Mouse (Mus musculus) frontal cortex, postnatal 10 days (tissue): ENCODE measurements around the gene Zfp367.

Experiments
- DNase-seq, 2 experiments: peaks; one replicate each; pipeline ENCODE4 v3.0.0; 2022; ENCODE audit warnings: low spot score in 2 of 2, mixed read lengths in 1 of 2

Gene Zfp367

DNA sequence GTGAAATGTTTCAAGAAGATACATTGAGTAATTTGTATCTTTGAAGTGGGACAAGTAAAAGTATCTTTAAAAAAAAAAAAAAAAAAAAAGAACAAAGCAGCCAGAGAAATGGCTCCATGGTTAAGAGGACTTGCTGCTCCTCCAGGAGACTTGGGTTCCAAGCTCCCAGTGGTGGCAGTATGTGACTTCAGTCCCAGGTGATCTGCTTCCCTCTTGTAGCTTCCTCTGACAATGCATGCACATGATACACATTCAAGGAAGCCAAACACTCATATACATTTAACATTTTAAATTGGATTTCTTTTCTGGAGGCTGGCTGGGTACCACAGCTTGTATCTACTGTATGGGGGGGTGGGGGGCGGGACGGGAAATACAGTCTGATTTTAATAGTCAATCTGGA is 1.6 kb upstream of the Zfp367 start:
- no peak for DNase-seq

DNA sequence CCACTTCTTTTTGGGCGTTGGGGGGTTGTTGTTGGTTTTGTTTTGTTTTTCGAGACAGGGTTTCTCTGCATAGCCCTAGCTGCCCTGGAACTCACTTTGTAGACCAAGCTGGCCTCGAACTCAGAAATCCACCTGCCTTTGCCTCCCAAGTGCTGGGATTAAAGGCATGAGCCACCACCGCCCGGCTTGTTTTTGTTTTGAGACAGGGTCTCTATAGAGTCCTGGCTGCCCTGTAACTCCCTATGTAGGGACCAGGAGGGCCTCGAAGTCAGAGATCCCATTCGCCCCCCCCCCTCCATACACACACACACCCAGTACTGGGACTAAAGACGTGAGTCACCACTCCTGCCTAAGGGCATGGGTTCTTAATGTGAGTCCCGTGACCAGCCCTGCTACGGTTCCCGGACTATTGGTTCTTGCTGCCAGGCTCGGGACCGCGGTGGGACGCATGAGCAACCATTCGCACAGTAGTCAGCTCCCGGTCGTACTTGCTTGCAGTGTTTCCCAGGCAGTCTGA is 807 bp upstream of the Zfp367 start:
- no peak for DNase-seq

DNA sequence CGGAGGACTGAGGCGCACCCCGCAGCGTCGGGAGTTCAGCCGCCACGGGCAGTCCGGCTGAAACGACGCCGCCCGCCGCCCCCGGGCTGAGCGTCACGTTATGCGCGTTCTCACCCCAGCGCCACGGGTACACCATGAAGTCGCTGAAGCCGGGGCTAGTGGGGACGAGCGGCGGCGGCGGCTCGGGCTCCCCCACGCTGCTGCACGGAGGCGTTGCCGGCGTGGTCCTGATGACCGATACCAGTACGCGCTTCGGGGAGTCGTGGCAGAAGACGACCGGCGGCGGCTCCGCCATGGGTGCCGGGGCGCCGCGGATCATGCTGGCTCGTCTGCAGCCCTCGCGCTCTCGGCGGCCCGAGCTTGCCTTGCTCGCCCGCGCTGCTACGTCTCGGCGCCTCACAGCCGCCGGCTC is 325 bp downstream of the Zfp367 start:
- DNase-seq, result peak; percentile 55 to 59

DNA sequence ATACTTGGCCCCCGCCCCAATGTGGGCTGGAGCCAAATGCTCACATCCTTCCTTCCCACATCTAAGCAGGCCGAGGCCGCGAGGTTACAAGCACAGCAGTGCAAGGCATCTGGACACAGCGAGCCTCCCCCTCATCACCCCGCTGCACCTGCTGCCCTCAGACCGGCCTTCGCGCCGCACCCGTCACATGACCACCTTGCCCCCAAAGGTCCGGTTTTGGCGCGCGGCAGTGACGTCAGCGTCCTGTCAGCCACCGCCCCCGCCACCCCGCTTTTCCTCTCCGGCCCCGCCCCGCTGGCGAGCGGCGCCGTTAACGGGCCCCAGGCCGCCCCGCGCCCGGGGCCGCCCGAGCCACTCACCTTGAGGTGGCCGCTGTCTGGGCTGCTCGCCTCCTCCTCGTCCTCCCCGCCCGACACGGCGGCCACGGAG is 747 bp downstream of the Zfp367 start:
- DNase-seq, result peak; percentile 79 to 83

DNA sequence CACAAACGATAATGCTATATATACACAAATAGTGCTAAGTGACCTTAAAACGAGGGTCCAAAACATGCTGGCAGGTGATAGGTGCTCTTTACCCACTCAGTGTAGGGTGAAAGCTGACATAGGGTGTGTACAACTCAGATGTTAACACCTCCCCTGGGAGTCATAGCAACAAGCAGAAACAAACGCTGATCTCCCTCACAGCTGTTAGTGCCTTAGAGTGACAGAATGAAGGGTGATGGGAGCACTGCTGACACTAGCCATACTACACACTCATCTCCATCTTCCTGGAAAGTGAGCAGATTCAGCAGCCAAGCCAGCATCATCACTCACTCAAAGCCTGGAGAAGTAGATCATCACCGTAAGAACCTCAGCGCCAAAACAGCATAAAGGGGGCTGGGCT is 2.9 kb downstream of the Zfp367 start:
- DNase-seq, result no peak

DNA sequence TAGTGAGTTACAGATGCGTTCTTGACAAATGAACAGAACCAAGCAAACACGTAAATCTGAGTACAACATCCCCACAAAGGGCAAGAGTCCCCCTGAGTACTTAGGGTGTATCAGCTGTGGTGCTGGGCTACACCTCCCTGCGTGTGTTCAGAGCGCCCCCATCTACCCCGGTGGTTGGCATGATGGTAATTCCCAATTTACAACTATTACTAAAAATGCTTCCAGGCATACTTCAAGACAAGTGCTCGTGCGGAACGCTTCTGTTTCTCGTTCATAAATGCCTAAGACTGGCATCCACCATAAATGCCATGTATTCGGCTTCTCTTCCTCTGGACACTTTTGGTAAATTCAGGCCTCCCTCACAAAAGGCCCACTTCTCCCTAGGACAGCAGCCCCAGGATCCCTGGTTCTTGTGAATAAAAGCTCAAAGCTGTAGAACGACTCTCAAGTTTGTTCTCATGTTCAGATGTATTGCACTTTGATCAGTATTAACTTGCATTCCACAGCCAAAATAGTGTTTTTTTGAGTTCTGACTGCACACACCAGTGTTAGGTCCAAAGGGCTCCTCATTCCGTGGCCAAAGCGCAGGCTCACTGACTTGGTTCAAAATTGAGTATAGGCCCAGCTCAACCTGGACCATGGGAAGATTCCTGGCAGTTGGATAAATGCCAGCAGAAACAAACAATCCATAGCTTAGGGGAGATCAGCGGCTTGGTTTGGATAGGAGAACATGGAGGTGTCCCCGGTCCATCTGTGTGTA is 23.2 kb downstream of the Zfp367 start:
- DNase-seq, result peak in 1 of 2 experiments; percentile 23

DNA sequence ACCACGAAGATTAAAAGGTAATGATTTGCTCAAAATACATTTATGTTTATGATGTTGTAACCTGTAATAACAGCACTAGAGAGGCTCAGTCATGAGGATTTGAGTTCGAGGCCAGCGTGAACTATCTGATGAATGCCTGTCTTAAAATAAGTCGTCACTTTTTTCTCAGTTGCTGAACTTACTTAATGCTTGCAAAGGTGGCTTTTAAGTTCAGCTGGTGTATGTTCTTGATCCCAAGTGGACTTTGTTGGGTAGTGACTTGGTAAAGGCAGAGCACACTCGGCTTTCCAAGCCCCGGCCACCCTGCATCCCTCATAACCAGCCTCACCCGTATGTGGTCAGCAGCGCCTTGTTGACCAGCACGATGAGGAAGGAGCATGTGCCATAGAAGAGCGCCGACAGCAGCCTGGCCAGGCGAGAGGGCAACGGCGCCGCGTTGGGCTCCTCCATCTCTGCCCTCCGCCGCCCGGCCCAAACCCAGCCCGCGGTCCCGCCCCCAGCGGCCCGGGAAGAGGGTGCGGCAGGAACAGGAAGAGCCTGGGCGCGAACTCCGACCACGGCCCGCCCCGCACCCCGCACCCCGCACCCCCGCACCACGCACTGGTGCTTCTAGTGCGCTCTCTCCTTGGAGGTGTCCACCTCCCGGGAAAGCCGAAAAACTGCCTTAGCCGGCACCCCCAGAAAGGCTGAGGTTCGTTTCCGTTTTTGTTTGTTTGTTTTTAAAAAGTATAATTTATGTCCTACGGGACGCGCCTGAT is 24.0 kb downstream of the Zfp367 start, which contains the start of gene Slc35d2:
Slc35d2 (minus strand) TSS at position 511 of the 758 bp plus-strand sequence.
- peak in 1 of 2 experiments; percentile 14 for DNase-seq

DNA sequence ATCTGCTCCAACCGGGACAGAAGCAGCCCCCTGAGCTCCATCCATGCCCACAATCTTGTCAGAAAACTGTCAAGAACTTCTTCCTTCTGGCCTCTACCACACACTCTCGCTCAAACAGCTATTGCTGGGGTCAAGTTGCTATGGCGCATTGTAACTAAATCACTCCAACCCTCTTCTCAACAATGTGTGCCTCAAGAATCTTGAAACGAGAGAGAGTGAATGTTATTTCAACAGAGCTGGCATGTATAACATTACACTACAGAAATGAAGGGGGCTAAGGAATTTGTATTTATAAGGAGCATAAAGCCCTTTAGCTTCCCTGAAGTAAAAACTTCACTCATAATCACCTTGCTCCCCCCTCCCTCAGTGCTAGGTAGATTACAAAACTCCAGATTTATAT is 26.7 kb downstream of the Zfp367 start:
- DNase-seq, result no peak

DNA sequence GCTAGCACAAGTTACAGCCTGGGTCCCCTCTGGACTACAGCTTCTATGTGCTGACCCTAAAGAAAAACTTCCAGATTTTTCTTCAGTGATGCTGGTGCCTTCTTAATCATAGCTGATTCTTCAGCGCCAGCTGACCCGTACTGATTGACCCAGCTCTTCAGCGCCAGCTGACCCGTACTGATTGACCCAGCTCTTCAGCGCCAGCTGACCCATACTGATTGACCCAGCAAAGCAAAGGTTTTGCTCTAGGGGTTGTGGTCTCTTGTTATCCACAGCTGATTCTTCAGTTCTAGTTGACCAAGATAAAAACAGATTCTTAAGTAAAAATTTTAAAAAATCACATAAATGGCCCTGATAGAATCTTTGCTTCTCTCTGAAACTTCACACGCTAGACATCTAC is 28.1 kb downstream of the Zfp367 start:
- no peak for DNase-seq

DNA sequence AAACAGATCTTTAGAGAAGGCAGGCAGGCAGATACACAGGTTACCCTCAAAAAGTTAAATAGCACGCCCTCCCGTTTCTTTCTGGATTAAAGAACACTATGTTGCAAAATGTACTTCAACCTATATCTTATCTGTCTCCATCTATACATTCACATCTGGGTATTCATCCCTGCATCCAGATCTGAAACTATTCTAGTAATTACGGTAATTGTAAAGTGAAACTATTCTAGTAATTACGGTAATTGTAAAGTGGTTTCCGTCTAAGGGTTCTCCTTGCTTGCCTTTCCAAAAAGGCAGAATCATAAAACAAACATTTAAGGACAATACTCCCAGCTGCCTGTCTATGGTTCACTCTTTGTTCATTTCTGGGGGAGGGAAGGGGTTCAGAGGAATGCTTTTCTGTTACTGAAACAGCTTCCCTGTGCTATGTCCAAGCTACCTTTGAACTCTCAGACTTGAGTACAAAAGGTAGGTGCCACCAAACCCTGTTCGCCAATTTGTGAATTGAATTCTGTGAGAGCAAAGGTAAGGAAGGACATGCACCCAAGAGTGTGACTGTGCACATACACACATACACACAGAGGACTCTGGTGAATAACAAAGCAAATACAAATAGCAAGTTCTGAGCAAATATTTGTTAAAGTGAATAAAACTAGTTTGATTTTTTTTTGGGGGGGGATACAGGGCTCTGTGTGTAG is 29.4 kb downstream of the Zfp367 start:
- no peak for DNase-seq

DNA sequence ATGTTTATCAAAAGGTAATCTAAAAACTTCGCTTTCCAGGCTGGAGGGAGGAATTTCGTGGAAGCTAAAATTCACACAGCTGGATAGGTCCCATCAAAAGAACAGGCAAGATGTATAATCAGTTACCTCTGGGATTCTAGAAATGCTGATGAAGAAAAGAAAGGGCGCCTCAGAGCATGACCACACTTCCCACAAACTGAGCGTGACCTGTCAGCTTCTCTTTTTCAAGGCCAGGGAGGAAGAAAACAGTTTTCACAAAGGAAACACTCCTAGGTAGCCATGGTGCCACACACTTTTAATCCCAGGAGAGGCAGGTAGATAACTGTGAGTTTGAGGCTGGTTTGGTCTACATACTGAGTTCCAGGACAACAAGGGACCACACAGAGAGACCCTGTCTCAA is 32.2 kb downstream of the Zfp367 start:
- DNase-seq, result no peak

DNA sequence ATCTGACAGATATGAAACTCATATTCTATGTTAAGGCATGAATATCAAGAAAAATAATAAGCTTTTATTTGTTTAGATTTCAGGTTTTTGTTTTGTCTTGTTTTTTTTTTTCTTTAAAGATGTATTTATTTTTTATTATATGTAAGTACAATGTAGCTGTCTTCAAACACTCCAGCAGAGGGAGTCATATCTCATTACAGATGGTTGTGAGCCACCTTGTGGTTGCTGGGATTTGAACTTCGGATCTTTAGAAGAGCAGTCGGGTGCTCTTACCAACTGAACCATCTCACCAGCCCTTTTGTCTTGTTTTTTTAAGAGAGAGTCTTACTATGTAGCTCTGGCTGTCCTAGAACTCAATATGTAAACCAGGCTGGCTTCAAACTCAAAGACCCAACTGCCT is 35.6 kb downstream of the Zfp367 start:
- DNase-seq, result no peak

DNA sequence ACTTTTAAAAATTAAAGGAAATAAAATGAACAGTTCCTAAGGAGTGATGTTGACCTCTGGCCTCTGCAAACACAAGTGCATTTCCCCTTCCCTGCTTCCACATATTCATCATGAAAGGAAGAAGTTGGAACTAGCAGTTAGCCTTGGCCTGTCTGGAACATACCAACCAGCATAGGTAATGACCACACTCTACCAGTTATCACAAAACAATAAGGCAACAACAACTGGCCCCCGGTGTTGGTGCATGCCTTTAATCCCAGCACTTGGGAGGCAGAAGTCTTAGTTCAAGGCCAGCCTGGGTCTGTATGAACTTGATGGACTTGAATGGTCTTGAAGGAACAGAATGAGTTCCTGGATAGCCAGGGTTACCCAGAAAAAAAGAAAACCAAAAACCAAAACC is 42.6 kb downstream of the Zfp367 start:
- no peak for DNase-seq

DNA sequence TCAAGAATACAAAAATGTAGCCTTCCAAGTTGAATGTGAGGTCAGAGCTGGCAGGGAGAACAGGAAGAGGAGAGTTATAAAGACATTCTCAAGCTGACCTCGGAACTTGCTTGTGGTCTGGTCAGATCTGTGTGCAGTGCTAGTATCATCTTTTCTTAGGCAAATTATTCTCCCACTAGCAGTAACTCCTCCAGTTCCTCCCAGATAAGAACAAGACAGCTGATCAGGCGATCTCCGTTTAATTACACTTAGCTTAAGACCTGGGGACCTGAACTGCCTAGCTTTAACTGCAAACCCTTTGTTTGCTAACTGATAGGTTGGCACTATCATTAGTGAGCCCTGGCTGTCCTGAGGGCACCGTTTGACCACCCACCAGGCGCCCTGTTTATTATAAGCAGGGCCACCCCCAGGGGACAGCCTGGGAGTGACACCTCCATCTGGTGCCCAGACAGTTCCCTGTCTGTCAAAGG is 44.6 kb downstream of the Zfp367 start:
- DNase-seq, result no peak

DNA sequence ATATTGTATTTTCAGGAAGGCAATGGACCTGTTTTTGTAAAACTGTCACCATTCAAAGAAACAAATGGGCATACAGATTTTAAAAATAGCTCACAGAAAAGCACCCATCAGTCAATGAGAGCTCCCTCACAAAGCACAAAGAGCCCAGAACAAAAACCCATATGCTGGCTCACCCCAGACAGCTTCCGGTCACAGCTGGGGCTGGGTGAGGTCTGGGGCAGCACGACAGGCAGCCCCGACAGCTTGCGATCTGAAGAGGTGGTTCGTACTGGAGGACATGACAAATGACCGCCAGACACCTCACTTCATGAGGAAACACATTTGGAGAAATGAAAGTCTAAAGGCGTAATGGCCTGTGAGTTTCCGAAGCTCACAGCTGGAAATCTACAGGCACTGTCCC is 45.5 kb downstream of the Zfp367 start:
- DNase-seq, result no peak

DNA sequence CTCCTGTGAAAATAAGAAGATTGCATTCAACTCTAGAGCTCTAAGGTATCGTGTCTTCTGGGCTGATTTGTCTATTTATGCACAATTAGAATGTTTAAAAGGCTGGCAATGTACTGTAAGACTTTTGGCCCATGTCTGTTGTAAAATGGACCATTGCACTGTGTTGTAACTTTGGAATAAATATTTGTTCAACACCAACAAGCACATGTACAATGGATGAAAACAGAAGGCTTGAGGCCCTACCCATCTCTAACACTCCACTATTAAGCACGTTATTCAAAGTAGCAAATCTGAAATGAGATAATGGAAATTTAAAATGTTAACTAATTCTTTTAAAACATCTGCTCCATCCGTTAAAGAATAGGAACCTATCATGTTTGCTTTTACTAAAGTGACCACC is 45.9 kb downstream of the Zfp367 start:
- DNase-seq, result no peak

DNA sequence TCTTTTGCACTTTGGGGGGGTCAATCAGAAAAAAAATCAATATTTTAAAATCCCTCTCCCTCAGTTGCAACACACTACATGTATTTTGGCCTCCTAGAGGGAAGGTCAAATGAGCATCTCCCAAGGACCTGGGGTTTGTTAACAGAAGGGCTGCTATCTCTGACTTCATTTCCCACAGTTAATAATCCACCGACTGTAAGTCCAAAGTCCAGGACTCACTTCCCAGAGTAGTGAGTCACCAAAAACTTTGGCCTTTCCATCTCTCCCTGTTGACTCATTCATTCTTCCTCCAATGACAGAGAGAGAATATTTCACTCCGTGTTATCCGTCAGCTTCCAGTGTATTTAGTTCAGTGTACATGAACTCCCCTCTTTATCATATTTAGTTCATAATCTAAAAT is 47.3 kb downstream of the Zfp367 start:
- no peak for DNase-seq

DNA sequence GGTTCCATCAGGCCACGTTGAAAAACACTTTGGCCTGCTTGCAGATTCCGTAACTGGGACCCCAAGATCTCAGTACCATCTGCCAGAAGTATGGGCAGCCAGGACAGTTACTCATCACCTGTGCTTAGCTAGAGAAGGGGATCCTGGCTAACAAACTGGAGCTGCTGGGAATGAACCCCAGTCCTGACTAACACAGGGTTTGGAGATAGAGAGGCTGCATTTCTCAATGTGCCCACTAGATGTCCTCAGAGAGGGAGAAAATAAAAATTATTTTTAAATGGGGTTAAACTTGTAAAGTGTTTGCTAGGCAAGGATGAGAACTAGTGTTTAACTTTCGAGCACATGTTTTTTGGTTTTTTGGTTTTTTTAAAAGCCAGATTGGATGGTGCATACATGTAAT is 52.8 kb downstream of the Zfp367 start:
- peak in 1 of 2 experiments; percentile 21 for DNase-seq

DNA sequence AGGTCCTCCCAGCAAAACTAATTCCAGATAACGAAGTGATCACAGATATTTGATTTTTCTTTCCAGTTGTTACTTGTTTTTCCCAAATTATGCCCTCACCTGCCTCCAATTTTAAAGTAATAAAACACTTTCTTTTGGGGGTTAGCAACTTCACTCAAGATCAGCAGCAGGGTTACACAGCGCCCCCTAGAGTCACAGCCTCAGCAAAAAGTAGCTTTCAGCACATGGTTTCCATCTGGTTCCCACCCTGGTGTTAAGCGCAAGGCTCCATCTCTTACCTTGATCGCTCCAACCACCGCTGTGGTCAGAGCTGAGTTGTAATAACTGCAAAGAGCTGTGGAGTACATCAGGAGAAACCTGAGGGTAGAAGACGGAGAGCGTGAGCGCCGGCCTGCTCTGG is 54.0 kb downstream of the Zfp367 start:
- no peak for DNase-seq

DNA sequence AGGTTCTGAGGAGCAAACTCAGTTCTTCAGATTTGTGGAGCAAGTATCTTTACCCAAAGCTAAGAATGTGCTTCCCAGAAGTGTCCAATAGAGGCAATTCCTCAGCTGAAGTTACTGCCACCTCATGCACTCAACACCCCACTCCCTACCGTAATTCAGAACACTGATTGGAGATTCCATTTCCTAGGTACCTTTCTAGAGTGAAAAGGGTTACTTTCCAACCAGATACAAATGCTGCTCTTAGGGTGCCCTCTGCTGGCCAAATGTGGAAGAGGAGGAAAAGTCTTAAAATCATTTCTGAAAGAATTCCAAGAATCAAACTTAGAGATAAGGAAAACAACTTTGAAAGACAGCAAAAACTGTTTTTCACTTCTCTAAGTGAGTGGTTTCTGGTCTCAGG is 59.7 kb downstream of the Zfp367 start:
- DNase-seq, result peak; percentile 14 to 68

DNA sequence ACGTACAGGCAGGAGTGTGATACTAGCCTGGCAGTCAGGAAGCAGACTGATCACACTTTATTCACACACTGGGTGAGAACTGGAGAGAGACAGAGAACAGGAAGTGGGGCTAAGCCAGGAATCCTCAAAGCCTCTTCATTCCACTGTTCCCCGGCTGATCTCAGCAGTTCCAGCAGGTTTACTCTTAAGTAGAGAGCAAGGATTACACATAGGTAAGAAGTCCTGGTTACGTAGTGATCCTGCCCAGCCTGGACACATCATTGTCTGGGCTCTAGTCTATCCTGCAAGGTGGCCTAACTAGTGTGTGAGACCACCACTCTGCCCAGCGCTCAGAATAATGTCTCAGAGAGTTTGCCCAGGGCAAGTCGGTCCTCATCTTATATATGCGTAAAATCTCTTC is 60.2 kb downstream of the Zfp367 start:
- DNase-seq, result no peak

DNA sequence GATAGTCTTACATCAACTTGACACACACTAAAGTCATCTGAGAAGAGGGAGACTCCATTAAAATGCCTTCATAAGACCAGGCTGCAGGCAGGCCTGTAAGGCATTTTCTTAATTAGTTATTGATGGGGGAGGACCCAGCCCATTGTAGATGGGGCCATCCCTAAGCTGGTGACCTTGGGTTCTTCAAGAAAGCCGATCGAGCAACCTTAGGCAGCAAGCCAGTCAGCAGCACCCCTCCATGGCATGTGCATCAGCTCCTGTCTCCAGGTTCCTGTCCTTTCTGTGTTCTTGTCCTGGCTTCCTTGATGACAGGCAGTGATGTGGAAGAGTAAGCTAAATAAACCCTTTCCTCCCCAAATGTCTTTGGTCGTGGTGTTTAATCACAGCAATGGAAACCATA is 60.9 kb downstream of the Zfp367 start:
- no peak for DNase-seq
